Mouse (Mus musculus): Measurements from ENCODE around the gene Ucma.

Gene Ucma

DNA sequence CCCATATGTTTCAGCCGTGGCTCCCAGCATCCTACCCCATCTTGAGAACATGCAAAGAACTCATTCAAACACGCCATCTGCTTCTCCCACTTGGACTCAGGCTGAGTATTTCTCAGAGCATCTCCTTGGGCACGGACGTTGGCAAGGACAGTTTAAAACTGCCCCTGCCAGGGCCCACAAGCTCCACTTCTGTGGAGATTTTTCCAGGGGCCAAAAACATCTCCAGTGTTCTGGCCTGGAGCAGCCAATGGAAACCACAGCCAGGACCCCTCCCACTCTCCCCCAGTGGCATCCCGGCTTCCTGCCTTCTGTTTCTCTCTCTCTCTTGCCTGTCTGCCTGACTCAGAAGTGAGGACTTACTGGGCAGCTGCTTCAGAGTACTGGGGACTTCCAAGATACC lies at the start of gene Ucma:
Ucma (plus strand) TSS at position 316 of the 400 bp plus-strand sequence.
- no peak for DNase-seq

DNA sequence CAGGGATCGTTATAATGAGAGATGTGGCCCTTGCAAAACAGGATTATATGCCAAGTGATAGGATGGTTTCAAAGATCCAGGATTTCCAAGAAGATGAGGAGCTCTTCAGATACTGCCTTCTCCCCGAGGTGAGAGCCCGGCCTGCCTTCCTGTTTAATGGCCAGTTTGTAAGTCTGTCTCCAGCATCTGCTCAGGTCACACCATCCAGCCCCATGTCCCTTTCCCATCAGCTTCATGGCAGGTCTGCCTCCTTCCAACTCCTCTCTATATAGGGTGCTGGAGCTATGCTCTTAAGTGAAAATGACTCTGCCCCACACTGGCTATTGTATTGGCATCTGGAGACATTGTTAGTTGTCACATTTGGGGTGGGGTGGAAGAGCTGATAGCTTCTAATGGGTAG lies 48.5 kb upstream of the Ucma start:
- DNase-seq: no peak

DNA sequence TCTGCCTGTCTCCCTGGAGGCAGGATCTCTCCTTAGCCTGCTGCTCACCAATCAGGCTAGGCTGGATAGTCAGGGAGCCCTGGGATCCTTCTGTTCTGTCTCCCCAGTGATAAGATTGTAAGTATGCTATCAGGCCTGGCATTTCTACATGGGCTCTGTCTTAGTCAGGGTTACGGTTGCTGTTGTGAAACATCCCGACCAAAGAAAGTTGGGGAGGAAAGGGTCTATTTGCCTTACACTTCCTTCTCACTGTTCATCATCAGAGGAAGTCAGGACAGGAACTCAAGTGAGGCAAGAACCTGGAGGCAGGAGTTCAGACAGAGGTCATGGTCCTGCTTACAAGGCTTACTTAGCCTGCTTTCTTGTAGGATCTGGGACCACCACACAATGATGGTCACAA lies 46.7 kb upstream of the Ucma start:
- DNase-seq: no peak

DNA sequence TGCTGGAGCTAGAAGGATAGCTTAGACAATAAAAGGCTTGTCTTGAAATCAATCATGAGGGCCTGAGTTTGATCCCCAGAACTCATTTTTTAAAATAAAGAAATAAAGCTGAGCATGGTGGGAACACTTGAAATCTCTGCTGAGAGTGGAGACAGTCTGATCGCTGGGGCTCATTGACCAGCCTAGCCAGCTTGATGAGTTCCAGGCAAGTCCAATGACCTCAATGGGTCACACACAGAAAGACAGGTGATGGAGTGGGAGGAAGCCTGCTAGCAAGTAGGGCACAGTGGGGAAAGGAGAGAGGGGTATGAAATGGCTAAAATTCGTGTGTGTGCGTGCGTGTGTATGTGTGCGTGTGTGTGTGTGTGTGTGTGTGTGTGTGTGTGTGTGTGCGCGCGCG lies 41.4 kb upstream of the Ucma start:
- no peak for DNase-seq

DNA sequence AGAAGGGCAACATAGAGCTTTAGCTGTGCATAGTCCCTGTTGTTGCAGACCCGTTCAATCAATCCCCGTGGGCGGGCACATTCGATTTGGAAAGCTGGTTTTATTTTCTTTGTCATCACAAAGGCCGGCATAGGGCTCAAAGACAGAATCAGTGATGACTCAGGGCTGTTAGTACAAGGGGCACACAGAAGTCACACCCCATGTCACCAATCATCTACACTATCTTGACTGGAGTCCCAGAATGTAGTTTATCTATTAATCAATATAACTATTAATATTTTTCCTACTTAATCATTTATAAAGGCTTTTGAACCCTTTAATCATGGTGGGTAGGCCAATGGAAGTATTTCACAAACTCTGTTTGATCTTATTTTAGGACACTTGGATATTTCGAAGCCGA lies 38.0 kb upstream of the Ucma start:
- no peak for DNase-seq

DNA sequence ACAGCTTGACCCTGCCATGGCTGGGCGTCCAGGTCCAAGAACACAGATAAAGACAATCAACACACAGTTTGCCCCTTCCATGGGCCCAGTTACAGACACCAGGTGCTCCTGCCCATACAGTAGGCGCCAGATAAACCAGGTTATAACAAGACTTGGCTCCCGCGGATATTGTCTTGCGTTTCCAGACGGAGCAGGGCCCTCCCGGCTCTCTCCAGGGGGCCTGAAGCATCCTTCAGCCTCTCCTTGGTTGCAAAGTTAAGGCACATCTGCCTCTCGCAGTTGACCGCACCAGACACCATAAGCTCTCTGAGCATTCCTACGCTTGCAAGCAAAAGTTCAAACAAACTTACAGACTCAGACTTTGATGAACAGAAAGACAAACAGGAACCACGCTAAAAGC lies 35.1 kb upstream of the Ucma start:
- no peak for DNase-seq

DNA sequence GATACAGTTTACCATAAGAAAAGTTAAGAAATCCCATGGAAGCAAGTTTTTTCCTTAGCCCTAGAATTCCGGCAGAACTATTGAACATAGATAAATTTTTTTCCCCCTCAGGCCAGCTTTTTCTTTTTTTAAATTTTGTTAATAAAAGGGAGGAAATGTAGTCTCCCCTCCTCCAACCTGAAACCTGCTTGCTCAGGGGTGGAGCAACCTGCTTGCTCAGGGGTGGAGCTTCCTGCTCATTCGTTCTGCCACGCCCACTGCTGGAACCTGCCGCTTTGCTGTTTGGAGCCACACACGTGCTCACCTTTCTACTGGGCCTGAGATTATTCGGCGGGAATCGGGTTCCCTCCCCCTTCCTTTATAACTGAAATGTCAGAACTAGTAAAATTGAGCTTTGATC lies 26.2 kb upstream of the Ucma start:
- DNase-seq: peak; percentile 26

DNA sequence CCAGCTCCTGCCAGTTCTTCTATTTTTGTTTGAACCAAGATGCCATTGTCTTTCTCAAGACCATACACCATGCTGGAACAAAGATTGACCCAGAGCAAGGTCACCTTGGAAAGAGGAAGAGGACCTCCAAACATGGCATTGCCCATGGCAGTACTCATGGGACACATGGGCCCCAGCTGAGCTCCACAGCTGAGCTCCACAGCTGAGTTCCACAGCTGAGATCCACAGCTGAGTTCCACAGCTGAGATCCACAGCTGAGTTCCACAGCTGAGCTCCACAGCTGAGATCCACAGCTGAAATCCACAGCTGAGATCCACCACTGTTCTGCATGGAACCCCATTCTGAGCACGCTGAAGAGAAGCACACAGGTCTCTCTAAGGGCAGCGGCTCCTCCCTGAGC lies 24.9 kb upstream of the Ucma start:
- no peak for DNase-seq

DNA sequence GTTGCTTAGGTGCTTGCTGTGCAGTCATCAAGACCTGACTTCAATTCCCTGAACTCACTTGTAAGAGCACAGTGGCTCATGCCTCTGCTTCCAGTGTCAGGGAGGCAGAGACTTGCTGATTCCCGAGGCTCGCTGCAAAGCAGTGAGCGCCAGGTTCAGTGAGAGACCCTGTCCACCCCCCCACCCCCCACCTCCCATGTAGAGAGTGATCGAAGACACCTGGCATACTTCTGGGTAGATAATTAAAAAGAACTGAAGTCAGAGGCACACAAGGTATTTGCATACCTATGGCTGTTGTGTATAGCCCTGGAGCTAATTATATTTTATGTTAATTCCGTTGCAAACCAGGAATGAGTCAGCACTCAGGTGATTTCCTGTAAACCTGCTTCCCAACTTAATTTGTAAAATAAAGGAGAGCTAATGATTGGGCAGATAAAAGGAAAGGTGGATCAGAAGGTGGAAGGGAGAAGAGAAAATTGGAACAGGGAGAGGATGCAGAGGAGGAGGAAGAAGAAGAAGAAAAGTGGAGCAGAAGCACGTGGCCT lies 21.6 kb upstream of the Ucma start:
- DNase-seq: no peak

DNA sequence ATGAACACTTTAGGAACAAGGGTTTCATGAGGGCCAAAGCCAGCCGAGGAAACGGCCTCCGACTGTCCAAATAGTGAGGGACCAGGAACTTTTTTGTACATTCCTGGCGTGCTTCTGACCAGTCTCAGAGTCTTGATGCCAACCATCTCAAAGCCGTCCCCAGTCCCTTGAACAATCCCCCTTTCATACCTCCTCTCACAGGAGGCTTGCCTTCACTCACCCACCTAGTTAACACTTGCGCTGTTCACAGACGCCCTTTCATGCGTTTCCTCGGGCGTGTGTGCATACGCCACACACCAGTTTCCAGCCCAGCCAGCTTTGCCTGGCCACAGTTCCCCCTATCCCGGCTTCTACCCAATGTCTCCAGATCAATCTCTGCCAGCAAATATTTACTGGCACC lies 17.9 kb upstream of the Ucma start:
- no peak for DNase-seq

DNA sequence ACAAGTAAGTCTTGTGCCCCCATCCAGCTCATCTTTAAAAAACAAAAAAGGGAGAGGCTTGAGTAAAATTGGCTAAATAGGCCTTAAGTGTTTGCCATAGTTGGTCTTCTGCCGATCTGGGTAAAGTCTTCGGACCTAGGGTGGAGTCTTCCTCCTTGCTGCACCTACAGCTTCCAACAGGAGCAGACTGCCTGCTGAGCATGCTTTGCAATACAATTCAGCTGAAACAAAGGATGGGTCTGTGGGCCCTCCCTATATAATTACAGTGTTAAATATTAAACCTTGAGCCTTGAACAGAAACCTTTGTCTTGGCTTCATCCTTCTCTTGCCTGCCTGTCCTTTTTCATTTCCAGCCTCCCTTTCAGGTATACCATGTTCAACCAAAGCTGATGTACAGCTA lies 8.1 kb upstream of the Ucma start:
- no peak for DNase-seq

DNA sequence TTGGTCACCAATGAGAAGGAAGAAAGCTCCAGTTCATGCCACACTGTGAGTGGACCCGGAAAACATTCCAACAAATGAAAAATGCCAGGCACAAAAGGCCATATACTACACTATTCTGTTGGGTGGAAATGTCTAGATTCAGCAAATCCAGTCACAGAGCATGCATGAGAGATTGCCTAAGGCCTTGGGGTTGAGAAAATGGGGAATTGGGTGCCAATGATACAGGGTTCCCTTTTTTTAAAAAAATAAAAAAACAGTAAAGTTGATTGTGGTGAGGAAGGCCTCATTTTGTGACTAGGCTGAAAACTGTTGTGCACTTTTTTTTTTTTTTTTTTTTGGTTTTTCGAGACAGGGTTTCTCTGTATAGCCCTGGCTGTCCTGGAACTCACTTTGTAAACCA lies 6.8 kb upstream of the Ucma start:
- no peak for DNase-seq

DNA sequence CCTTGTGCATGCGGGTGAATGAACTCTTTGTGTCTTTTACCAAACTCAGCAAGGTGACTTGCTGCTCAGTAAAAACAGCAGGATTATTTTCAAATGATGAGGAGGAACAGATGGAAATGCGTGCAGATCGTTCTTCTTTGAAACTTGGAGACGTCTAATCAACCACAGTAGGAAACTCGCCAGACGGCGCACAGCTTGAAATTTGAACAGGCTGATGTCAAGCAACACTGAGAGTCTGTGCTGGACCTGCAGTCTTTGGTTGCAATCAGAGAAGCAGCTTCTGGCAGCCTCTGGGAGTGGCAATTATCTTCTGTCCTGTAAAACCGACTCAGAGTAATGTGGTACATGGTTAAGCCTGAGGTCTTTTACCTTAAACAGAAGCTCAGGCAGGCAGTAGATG lies 2.2 kb downstream of the Ucma start:
- DNase-seq: no peak

DNA sequence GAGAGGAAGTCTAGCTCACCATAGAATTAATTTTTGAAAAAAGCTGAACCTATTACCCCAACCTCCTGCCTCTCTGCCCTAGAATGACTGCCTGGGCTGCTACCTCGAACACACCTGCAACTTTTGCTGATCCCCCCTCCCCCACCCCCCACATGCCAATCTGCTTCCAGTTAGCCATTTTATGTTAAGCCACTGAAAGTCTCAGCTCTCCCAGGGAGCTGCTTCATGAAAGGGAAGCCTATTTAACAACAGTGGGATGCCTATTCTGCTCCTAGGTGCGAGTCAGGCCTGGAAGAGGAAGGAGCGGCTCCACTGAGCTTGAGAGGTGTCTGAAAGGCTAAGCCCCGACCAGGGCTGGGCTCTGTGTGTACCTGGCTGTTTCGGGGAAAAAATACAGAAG lies 8.1 kb downstream of the Ucma start:
- no peak for DNase-seq

DNA sequence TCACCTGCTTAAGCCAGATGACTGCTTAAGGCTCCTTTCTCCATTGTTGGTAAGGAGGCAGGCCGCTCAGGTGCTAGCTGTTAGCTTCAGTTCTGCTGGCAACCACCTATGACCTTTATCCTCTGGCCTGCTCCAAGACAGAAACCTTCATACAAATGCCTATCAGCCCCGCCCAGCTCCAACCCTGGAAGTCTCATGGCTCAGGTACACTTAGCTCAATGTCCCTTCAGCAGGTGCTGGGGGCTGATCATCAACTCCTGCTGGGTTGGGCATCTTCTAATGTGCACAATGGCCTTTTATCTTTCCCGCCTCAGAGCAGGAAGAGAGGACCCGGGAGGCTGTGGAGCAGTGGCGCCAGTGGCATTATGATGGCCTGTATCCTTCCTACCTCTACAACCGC lies 9.1 kb downstream of the Ucma start:
- DNase-seq: no peak

DNA sequence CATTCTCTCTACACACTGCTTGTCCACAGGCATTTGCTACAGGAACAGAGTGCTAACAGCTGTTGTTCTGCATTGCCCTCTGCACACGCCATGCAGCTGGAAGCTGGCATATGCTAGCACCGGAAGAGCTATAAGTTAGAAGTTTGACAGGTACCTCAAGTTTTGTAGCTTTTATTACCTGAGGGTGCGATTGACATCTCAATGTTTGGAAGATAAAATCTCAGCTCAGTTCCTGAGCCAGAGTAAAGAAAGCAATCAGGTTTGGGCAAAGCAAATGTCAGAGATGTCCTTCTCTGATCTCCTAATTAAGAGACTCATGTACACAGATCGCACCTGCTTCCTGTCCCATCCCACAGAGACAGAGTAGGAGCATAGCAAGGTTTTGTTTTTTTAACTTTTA lies 10.9 kb downstream of the Ucma start:
- DNase-seq: no peak

DNA sequence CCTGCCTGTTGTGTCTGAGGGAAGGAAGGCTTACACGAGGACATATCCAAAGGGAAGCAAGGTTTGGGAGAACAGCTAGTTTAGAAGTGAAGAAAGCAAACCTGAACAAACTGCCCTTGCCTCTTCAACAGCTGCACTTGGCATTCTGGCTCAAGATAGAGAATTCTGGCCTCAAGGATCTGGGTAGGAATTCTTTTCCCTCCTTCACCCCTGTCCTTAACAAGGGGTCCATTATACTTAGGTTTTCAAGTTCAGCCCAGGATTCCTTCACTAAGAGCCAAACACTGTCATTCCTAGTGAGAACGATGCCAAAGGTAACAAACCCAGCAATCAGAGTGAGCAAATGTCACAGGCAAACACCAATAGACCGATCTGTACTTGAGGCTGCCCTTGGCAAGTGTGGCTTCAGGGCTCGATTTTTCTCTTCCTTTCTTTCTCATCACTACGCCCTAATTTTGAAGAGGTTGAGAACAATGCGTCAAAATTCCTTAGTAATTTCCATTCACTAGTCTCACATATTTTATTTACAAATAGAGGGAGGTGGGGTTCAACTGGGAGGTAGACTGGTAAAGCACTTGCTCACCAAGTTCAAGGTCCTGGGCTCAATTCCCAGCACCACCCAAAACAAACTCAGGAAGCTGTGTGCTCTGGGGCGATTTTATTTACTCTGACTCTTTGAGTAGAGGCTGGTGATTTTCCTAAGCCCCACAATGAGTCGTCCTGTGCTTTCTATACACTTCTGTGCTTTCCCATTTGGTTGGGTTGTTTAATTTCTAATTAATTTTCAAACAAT lies 11.7 kb downstream of the Ucma start:
- DNase-seq: no peak

DNA sequence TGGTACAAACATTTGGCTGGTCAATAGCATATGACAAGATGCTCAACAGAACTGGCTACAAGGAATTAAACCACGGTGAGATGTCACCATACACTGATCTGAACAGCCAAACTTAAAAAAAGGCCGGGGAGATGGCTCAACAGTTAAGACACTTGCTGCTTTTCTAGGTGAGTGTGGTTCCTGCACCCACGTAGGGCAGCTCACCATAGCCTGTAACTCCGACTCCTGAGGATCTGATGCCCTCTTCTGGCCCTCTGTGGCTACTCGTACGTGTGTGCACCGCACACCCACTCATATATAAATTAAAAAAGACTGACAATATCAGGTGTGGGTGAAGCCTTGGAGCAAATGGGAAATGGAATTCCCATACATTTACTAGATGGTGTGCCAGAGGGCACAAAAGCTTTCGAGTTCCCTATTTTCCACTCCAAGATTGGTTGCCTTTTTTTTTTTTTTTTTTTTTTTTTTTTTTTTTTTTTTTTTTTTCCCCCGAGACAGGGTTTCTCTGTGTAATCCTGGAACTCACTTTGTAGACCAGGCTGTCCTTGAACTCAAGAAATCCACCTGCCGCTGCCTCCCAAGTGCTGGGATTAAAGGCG lies 13.0 kb downstream of the Ucma start:
- no peak for DNase-seq

DNA sequence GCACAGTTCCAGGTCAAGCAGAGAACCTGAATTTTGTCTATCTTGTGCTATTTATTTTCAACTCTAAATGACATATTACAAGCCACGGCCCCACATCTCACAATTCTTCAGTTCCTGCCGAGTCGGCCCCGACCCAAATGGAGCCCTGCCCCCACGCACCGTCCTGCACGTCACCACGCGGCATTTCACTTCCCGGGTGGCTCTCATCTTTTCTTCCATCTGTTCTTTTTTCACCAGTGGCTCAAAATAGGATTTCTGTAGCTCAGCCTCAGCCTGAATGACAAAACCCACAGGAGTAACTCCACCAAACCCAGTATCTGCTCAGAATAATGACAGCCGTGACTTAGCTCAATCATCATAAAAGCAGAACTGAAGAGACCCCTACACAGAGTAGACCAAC lies 17.7 kb downstream of the Ucma start:
- no peak for DNase-seq

DNA sequence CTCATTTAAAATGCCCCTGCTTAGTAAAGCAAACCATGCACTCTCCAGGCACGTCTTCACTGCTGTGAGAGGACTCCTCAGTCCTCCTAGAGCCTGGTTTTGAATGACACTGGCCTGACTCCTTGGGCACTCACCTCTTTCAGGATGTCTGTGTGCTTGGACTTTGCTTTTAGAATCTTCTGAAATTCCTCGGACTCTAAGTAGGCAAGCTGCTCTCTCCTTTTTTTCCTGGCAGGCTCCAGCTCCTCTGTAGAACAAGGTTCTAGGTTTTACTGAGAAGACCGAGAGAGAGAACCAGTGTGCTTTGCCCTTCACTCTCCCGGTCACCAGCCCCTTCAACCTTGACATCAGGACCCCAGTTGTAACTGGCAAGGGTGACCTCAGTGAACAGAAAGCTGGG lies 18.5 kb downstream of the Ucma start:
- peak; percentile 19 for DNase-seq

DNA sequence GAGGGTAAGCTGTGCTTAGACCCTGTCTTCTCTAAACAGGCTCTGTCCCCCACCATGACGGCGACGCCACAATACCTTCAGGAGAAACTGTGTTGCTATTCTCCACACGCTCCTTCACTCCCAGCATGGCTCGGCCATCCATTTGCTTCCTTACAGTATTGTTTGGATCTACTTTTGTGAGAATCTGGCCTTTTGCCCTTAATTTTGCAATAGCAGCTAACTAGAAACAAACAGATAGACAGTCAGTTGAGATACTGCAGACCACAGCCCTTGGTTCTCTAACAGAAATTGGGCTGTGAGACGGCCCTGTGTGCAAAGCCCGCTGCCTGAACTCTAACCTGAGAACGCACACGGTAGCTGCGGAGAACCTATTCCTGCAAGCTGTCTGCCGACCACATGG lies 19.7 kb downstream of the Ucma start:
- DNase-seq: no peak

DNA sequence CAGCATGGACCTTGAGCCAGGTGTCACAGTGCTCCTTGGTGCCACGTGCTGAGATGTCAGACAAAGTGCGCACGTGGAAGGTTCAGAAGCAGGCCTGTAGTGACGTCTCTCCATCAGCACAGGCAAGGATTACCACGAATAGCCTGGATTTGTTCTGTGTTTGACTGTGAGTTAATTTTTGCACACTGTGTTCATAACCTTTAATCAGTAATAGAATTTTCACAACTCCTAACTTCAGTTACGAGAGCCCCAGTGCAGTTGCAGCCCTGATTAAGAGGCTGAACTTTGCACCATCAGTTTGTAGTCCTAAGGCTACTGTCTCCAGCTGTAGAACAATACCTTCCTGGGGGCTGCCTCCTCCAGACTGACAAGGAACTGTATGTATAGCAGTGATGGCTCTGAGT lies 20.5 kb downstream of the Ucma start:
- peak; percentile 81 for DNase-seq

DNA sequence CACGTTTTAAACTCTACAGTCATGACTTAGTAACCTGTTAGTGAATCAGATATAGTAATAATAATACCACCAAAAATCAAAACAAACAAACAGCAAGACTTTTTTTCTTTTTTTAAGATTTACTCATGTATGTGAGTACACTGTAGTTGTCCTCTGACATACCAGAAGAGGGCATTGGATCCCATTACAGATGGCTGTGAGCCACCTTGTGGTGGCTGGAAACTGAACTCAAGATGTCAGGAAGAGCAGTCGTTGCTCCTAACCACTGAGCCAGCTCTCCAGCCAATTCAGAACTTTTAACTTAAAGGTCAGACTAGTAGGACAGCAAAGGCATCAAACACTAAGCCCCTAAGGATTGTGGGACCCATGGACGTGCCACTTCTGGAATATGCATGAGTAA lies 23.0 kb downstream of the Ucma start:
- DNase-seq: peak; percentile 17

DNA sequence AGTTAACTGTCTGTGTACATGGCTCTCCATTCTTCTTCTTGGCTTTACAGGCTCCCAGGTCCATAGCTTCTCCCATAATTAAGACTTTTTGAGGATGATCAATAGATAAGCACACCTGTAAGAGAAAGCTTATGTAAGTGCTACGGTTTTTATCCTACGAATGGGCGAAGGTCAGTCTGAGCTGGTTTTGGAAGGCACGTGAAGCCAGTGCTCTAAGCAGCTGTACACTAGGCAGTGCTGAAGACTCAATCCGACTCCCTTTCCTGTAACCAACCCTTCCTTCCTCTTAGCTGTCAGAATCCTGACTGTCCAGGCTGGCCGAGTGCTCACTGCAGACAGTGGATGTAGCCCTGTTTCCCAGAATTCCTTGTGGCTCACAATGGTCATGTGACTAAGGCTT lies 25.3 kb downstream of the Ucma start:
- DNase-seq: no peak

DNA sequence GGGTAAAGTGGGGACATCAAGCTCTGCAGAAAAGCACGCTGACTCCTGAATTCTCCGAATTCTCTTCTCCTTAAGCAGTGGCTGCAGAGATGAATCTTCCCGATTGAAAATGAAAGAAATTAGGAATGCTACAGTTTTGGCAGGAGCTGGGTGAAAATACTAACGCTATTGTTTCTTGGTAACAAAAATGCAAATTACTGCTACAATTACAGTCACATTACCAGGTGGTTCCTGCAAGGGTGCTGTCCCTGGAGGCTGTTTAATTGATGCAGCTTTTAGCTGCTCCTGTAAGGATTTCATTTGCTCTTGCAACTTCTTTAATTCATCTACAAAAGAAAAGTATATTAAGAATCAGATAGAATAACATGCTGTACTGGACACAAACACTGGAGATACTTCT lies 31.2 kb downstream of the Ucma start:
- no peak for DNase-seq

Data from kidney, adult 11 months (tissue).